Mouse (Mus musculus): ENCODE data around the gene Mrpl49. TPM values are rescaled to one million over a fixed set of nuclear protein-coding genes. Genes with fewer than 3 reads are reported as not detected.

Gene Mrpl49
- total RNA-seq, 2 experiments from 2014 or later = 40.9 to 41.3 TPM

- peak overlapping the region; percentile 50 for H3K4me3 ChIP-seq
- H3K27ac ChIP-seq = peak overlapping the region; percentile 66
- no peak for TF ChIP-seq CTCF (IDR thresholded peaks at IDR 0.05)
- intact Hi-C loops (cut with DNase I) = no loop called here
- DNase-seq (ENCODE audit: extremely low spot score in 1 of 2, low spot score in 2 of 2) = no peak
These were observed 9.0 kb upstream of the Mrpl49 start for GRCm38 (mm10) chr19:6066571-6066970.

- TF ChIP-seq CTCF (IDR thresholded peaks at IDR 0.05) = no peak
- intact Hi-C loops (cut with DNase I) = no loop called here
- H3K27ac ChIP-seq = 0 out of 2 replicates have a peak overlapping the region, but pooled peaks have one; percentile 19
- H3K4me3 ChIP-seq = no peak overlapping the region
- no peak for DNase-seq (ENCODE audit: extremely low spot score in 1 of 2, low spot score in 2 of 2)
These were observed 5.5 kb upstream of the Mrpl49 start for GRCm38 (mm10) chr19:6063081-6063480.

GRCm38 (mm10) chr19:6062418-6062817 is 4.8 kb upstream of the Mrpl49 start:
- intact Hi-C loops (cut with DNase I) = no loop called here
- DNase-seq (ENCODE audit: extremely low spot score in 1 of 2, low spot score in 2 of 2) = no peak
- Histone ChIP-seq H3K4me3 (peak overlapping the region; percentile 51), H3K27ac (peak overlapping the region; percentile 93)
- TF ChIP-seq CTCF (IDR thresholded peaks at IDR 0.05) = no peak

- Histone ChIP-seq H3K27ac (peak overlapping the region; percentile 93), H3K4me3 (peak overlapping the region; percentile 51)
- no peak for TF ChIP-seq CTCF (IDR thresholded peaks at IDR 0.05)
- peak; percentile 43 to 51 for DNase-seq (ENCODE audit: extremely low spot score in 1 of 2, low spot score in 2 of 2)
- intact Hi-C loops (cut with DNase I) = loop anchor here (2.0 kb wide), 1 partner anchor 23 kb away; the partner anchor contains the start of genes Cdca5 and Zfpl1
These were observed 4.2 kb upstream of the Mrpl49 start for GRCm38 (mm10) chr19:6061641-6062302.

- peak; percentile 12; the same call in 1 of the 2 replicates for TF ChIP-seq CTCF (IDR thresholded peaks at IDR 0.05)
- intact Hi-C loops (cut with DNase I) = loop anchor here (2.0 kb wide), 1 partner anchor 24 kb away; the partner anchor contains the start of genes Cdca5 and Zfpl1
- DNase-seq (ENCODE audit: extremely low spot score in 1 of 2, low spot score in 2 of 2) = peak; percentile 91 to 93
- H3K4me3 ChIP-seq = peak within 1 kb of the TSS; percentile 51
- peak within 1 kb of the TSS; percentile 93 for H3K27ac ChIP-seq
These were observed 3.5 kb upstream of the Mrpl49 start, which contains the start of gene Znhit2 for GRCm38 (mm10) chr19:6061021-6061533. Gene Znhit2, plus strand, starts transcription at chr19:6061192.

- intact Hi-C loops (cut with DNase I) = no loop called here
- peak overlapping the region; percentile 86 for H3K4me3 ChIP-seq
- no peak for TF ChIP-seq CTCF (IDR thresholded peaks at IDR 0.05)
- DNase-seq (ENCODE audit: extremely low spot score in 1 of 2, low spot score in 2 of 2) = no peak
- no peak overlapping the region for H3K27ac ChIP-seq
These were observed 1.4 kb upstream of the Mrpl49 start for GRCm38 (mm10) chr19:6058966-6059365.

GRCm38 (mm10) chr19:6058513-6058912 is 928 bp upstream of the Mrpl49 start:
- Histone ChIP-seq H3K4me3 (peak overlapping the region; percentile 86), H3K27ac (peak overlapping the region; percentile 94)
- intact Hi-C loops (cut with DNase I) = no loop called here
- DNase-seq (ENCODE audit: extremely low spot score in 1 of 2, low spot score in 2 of 2) = no peak
- no peak for TF ChIP-seq CTCF (IDR thresholded peaks at IDR 0.05)

- Histone ChIP-seq H3K4me3 (peak overlapping the region; percentile 86), H3K27ac (no peak overlapping the region)
- no peak for DNase-seq (ENCODE audit: extremely low spot score in 1 of 2, low spot score in 2 of 2)
- TF ChIP-seq CTCF (IDR thresholded peaks at IDR 0.05) = no peak
- intact Hi-C loops (cut with DNase I) = loop anchor here (1.0 kb wide), 1 partner anchor 9 kb away; no protein-coding TSS in a partner anchor
These were observed 889 bp downstream of the Mrpl49 start for GRCm38 (mm10) chr19:6056696-6057095.

- intact Hi-C loops (cut with DNase I) = no loop called here
- DNase-seq (ENCODE audit: extremely low spot score in 1 of 2, low spot score in 2 of 2) = no peak
- no peak for TF ChIP-seq CTCF (IDR thresholded peaks at IDR 0.05)
- Histone ChIP-seq H3K27ac (no peak overlapping the region), H3K4me3 (no peak overlapping the region)
These were observed 3.3 kb downstream of the Mrpl49 start for GRCm38 (mm10) chr19:6054296-6054695.

GRCm38 (mm10) chr19:6052516-6052915 is 5.1 kb downstream of the Mrpl49 start:
- DNase-seq (ENCODE audit: extremely low spot score in 1 of 2, low spot score in 2 of 2) = no peak
- Histone ChIP-seq H3K27ac (no peak overlapping the region), H3K4me3 (no peak overlapping the region)
- intact Hi-C loops (cut with DNase I) = no loop called here
- no peak for TF ChIP-seq CTCF (IDR thresholded peaks at IDR 0.05)

GRCm38 (mm10) chr19:6048681-6049410 is 8.7 kb downstream of the Mrpl49 start:
- intact Hi-C loops (cut with DNase I) = loop anchor here (5.0 to 10.0 kb wide), 2 partner anchors 78 to 264 kb away; partner anchors contain the start of gene Snx15
- DNase-seq (ENCODE audit: extremely low spot score in 1 of 2, low spot score in 2 of 2) = no peak
- Histone ChIP-seq H3K27ac (no peak overlapping the region), H3K4me3 (no peak overlapping the region)
- TF ChIP-seq CTCF (IDR thresholded peaks at IDR 0.05) = no peak

GRCm38 (mm10) chr19:6047899-6048166 is 9.8 kb downstream of the Mrpl49 start:
- intact Hi-C loops (cut with DNase I) = loop anchor here (1.0 to 10.0 kb wide), 4 partner anchors 9 to 263 kb away; partner anchors contain the start of genes Fau, Mrpl49, Pola2 and Snx15
- Histone ChIP-seq H3K27ac (peak overlapping the region; percentile 99; the same call in 1 of the 2 replicates), H3K4me3 (peak overlapping the region; percentile 64)
- no peak for TF ChIP-seq CTCF (IDR thresholded peaks at IDR 0.05)
- no peak for DNase-seq (ENCODE audit: extremely low spot score in 1 of 2, low spot score in 2 of 2)

Data from left cerebral cortex, adult 2 months (tissue).